Mouse (Mus musculus) forebrain, embryonic 11.5 days (tissue): ENCODE results near the gene Ly86. TPM values are rescaled to one million over a fixed set of nuclear protein-coding genes. Genes with fewer than 3 reads are reported as not detected.

ENCODE experiments used
- ATAC-seq: fragments of 200-750 bp; cut with Nextera tagmentation; replicated peaks from 2 replicates; pipeline ENCODE4 v1.8.0; 2017; ENCODE audit warnings: moderate TSS enrichment; ENCODE audit not compliant: low FRiP score
- DNase-seq: peaks from one replicate; pipeline ENCODE4 v3.0.0-alpha.2; 2017; ENCODE audit warnings: low spot score
- H3K27ac ChIP-seq: fragments of 300-500 bp; sonication (generic); 2 replicates; pipeline ENCODE4 v1.5.1; 2014; ENCODE audit warnings: low read depth, low read length
- H3K27me3 ChIP-seq: fragments of 300-500 bp; sonication (generic); 2 replicates; pipeline ENCODE4 v1.6.1; 2014; ENCODE audit warnings: mild to moderate bottlenecking, low read length, mixed read lengths; ENCODE audit not compliant: control insufficient read depth, insufficient read depth
- H3K36me3 ChIP-seq: fragments of 300-500 bp; sonication (generic); 2 replicates; pipeline ENCODE4 v1.6.1; 2014; ENCODE audit warnings: mild to moderate bottlenecking, low read length, moderate library complexity, mixed read lengths; ENCODE audit not compliant: control insufficient read depth, insufficient read depth
- H3K4me1 ChIP-seq: fragments of 300-500 bp; sonication (generic); replicated peaks from 2 replicates; pipeline ENCODE4 v1.6.1; 2014; ENCODE audit warnings: low read length, mixed read lengths; ENCODE audit not compliant: control insufficient read depth, insufficient read depth
- H3K4me2 ChIP-seq: fragments of 300-500 bp; sonication (generic); 2 replicates; pipeline ENCODE4 v1.6.1; 2014; ENCODE audit warnings: low read depth, mild to moderate bottlenecking, low read length, moderate library complexity, mixed read lengths; ENCODE audit not compliant: severe bottlenecking
- H3K4me3 ChIP-seq: fragments of 300-500 bp; sonication (generic); 2 replicates; pipeline ENCODE4 v1.5.1; 2014; ENCODE audit warnings: low read depth, low read length
- H3K9ac ChIP-seq: fragments of 300-500 bp; sonication (generic); 2 replicates; pipeline ENCODE4 v1.6.1; 2014; ENCODE audit warnings: low read length
- H3K9me3 ChIP-seq: fragments of 300-500 bp; sonication (generic); 2 replicates; pipeline ENCODE4 v1.6.1; 2016; ENCODE audit warnings: low read length, mixed read lengths; ENCODE audit not compliant: control insufficient read depth
- WGBS: fragments of 180-500 bp; shearing (Covaris S2); extraction: QIAGEN DNeasy Blood & Tissue Kit; methylation state at CpG from one replicate; pipeline ENCODE4 v1.1.7; 2014; 5-methylcytosine and 5-hydroxymethylcytosine counted together
- polyA plus RNA-seq: library from polyadenylated mRNA; unstranded; fragments of >200 nt; fragmentation: Nextera tagmentation; extraction: Ambion mirVana; gene quantifications from 2 replicates; pipeline ENCODE4 v1.2.1, GENCODE M21; 2014

Ly86 gene
- polyA plus RNA-seq, 1 experiment from 2014 or later, result 4.0 TPM

GRCm38 (mm10) chr13:37459957-37460930, 115.2 kb downstream of the Ly86 start:
- no peak overlapping the region for H3K27ac ChIP-seq
- H3K27me3 ChIP-seq, result no peaks in the 10 kb centered on the region
- no peaks in the 10 kb centered on the region for H3K9me3 ChIP-seq
- ATAC-seq (no peak), DNase-seq (no peak)
- H3K9ac ChIP-seq, result no peak overlapping the region
- no peak overlapping the region for H3K4me3 ChIP-seq
- no peaks in the 10 kb centered on the region for H3K36me3 ChIP-seq
- no peak overlapping the region for H3K4me2 ChIP-seq
- H3K4me1 ChIP-seq, result no peaks in the 10 kb centered on the region
- 81% methylated on average over 28 of the region's 28 CpGs for WGBS

- no peaks in the 10 kb centered on the region for H3K27me3 ChIP-seq
- H3K36me3 ChIP-seq, result no peaks in the 10 kb centered on the region
- no peak for ATAC-seq
- no peak overlapping the region for H3K4me2 ChIP-seq
- DNase-seq, result no peak
- no peak overlapping the region for H3K9ac ChIP-seq
- H3K27ac ChIP-seq, result no peak overlapping the region
- H3K9me3 ChIP-seq, result no peaks in the 10 kb centered on the region
- 93% methylated on average over 12 of the region's 12 CpGs for WGBS
- H3K4me1 ChIP-seq, result no peaks in the 10 kb centered on the region
- H3K4me3 ChIP-seq, result no peak overlapping the region
Measured at GRCm38 (mm10) chr13:37462049-37462702, 117.2 kb downstream of the Ly86 start.

DNA sequence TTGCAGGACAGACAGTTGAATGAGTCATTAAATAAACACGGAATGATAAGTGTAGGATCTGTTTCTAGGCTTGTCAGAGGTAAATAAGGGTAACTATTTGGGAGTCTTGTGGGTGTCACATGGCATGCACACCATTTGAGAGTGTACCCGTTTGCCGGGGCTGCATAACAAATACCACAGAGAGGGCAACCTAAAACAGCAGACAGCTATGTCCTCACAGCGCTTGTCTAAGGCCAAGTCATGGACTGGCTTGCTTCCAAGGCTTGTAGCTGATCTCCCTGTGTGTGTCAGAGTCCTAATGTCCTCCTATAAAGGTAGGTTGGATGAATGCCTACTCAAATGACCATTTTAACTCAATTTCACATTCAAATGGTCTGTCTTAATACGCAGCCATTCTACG, 120.7 kb downstream of the Ly86 start:
- H3K9ac ChIP-seq, result no peak overlapping the region
- H3K27me3 ChIP-seq, result no peaks in the 10 kb centered on the region; the same call in 1 of the 2 replicates
- ATAC-seq (no peak), DNase-seq (no peak)
- peaks cover 3% of the 10 kb centered on the region; the same call in 1 of the 2 replicates for H3K4me1 ChIP-seq
- no peaks in the 10 kb centered on the region for H3K36me3 ChIP-seq
- no peak overlapping the region for H3K4me3 ChIP-seq
- no peak overlapping the region for H3K4me2 ChIP-seq
- H3K27ac ChIP-seq, result no peak overlapping the region
- H3K9me3 ChIP-seq, result no peaks in the 10 kb centered on the region
- 90% methylated on average over 6 of the region's 6 CpGs for WGBS

- no peak overlapping the region for H3K27ac ChIP-seq
- H3K27me3 ChIP-seq, result no peaks in the 10 kb centered on the region; the same call in 1 of the 2 replicates
- ATAC-seq (no peak), DNase-seq (peak; percentile 71)
- peaks cover 3% of the 10 kb centered on the region; the same call in 1 of the 2 replicates for H3K4me1 ChIP-seq
- H3K9ac ChIP-seq, result no peak overlapping the region
- H3K4me2 ChIP-seq, result no peak overlapping the region
- no peaks in the 10 kb centered on the region for H3K9me3 ChIP-seq
- no peaks in the 10 kb centered on the region for H3K36me3 ChIP-seq
- WGBS, result 16% methylated on average over 8 of the region's 8 CpGs
- H3K4me3 ChIP-seq, result no peak overlapping the region
Measured at GRCm38 (mm10) chr13:37467795-37468194, 122.8 kb downstream of the Ly86 start.
